In the genomic region with DNA sequence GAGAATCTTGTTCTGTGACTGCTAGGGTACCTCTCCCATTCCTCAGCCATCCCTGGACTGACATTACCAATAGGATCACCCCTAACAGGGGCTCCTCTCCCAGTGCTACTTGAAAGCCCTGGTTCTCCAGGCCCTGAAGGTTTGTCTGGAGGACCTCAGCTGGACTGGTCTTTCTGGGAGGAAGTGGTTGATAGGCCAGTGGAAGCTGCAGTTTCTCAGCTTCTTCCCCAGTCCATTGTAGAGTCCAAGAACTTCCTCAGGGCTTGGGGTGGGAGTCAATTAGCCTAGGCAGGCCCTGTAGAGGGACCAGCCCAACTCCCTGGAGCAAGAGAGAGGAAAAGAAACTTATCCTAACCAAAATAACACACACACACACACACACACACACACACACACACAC, we compare ENCODE assay signal across 8 mouse cellular contexts. TPM values are rescaled to one million over a fixed set of nuclear protein-coding genes. Genes with fewer than 3 reads are reported as not detected.
DNase-seq lines count a peak whose midpoint lies in the region; ATAC-seq and TF ChIP-seq lines count a peak whose summit lies in the region.

No protein-coding gene starts in this region.

- TF ChIP-seq CTCF in forebrain, postnatal 0 days (IDR thresholded peaks at IDR 0.05; ENCODE audit: low read depth): no peak

- H3K9ac ChIP-seq in forebrain, embryonic 11.5 days (ENCODE audit: low read length): no peak overlapping the region; the same call in 1 of the 2 replicates
- no peak overlapping the region for H3K9ac ChIP-seq in forebrain, postnatal 0 days
- peak overlapping the region; percentile 74 for H3K9ac ChIP-seq in liver, embryonic 11.5 days (ENCODE audit: low read depth, low read length)
- H3K9ac ChIP-seq in embryonic facial prominence, embryonic 13.5 days: peak overlapping the region; percentile 32; the same call in 1 of the 2 replicates
- H3K9ac ChIP-seq in liver, embryonic 13.5 days: peak overlapping the region; percentile 83

- no peaks in the 10 kb centered on the region for H3K9me3 ChIP-seq in forebrain, embryonic 11.5 days (ENCODE audit: control insufficient read depth, low read length)
- no peaks in the 10 kb centered on the region for H3K9me3 ChIP-seq in forebrain, postnatal 0 days (ENCODE audit: low read length)
- H3K9me3 ChIP-seq in liver, embryonic 11.5 days (ENCODE audit: control insufficient read depth, low read length): no peaks in the 10 kb centered on the region
- H3K9me3 ChIP-seq in embryonic facial prominence, embryonic 13.5 days: no peaks in the 10 kb centered on the region
- H3K9me3 ChIP-seq in liver, embryonic 13.5 days (replicated peaks): no peaks in the 10 kb centered on the region

- peaks cover 4% of the 10 kb centered on the region; the same call in 1 of the 2 replicates for H3K4me1 ChIP-seq in forebrain, embryonic 11.5 days (replicated peaks; ENCODE audit: control insufficient read depth, insufficient read depth, low read length)
- no peaks in the 10 kb centered on the region for H3K4me1 ChIP-seq in forebrain, postnatal 0 days (ENCODE audit: insufficient read depth)
- peaks cover 59% of the 10 kb centered on the region for H3K4me1 ChIP-seq in liver, embryonic 11.5 days (replicated peaks; ENCODE audit: control insufficient read depth, insufficient read depth, low read length)
- H3K4me1 ChIP-seq in embryonic facial prominence, embryonic 13.5 days: peaks cover 34% of the 10 kb centered on the region
- H3K4me1 ChIP-seq in liver, embryonic 13.5 days (replicated peaks): peaks cover 83% of the 10 kb centered on the region

- DNase-seq in forebrain, embryonic 11.5 days (ENCODE audit: low spot score): no peak
- DNase-seq in forebrain, postnatal 0 days: no peak
- no peak for DNase-seq in liver, embryonic 11.5 days (ENCODE audit: low spot score)
- no peak for DNase-seq in liver
- DNase-seq in liver, embryonic 13.5 days: no peak
- DNase-seq in urinary bladder, postnatal 36 days (ENCODE audit: low spot score in 2 of 2): no peak
- DNase-seq in gastrocnemius, postnatal 10 days: no peak

- H3K4me2 ChIP-seq in forebrain, embryonic 11.5 days (ENCODE audit: low read depth, low read length, severe bottlenecking): no peak overlapping the region
- no peak overlapping the region for H3K4me2 ChIP-seq in forebrain, postnatal 0 days (ENCODE audit: low read depth)
- peak overlapping the region; percentile 77 for H3K4me2 ChIP-seq in liver, embryonic 11.5 days
- H3K4me2 ChIP-seq in embryonic facial prominence, embryonic 13.5 days: 0 out of 2 replicates have a peak overlapping the region, but pooled peaks have one; percentile 40
- peak overlapping the region; percentile 75 for H3K4me2 ChIP-seq in liver, embryonic 13.5 days

- peak overlapping the region; percentile 66 for H3K27ac ChIP-seq in forebrain, embryonic 11.5 days (ENCODE audit: low read depth, low read length)
- no peak overlapping the region for H3K27ac ChIP-seq in forebrain, postnatal 0 days (ENCODE audit: low read depth, low read length)
- H3K27ac ChIP-seq in liver, embryonic 11.5 days (ENCODE audit: low read depth, low read length): peak overlapping the region; percentile 100
- peak overlapping the region; percentile 78 for H3K27ac ChIP-seq in embryonic facial prominence, embryonic 13.5 days
- H3K27ac ChIP-seq in liver, embryonic 13.5 days: peak overlapping the region; percentile 99

- no peak overlapping the region for H3K4me3 ChIP-seq in forebrain, embryonic 11.5 days (ENCODE audit: low read depth, low read length)
- no peak overlapping the region for H3K4me3 ChIP-seq in forebrain, postnatal 0 days (ENCODE audit: low read depth, low read length)
- H3K4me3 ChIP-seq in liver, embryonic 11.5 days (ENCODE audit: low read depth, low read length): peak overlapping the region; percentile 42
- no peak overlapping the region for H3K4me3 ChIP-seq in embryonic facial prominence, embryonic 13.5 days
- H3K4me3 ChIP-seq in liver, embryonic 13.5 days (replicated peaks): peak overlapping the region; percentile 47

- no peaks in the 10 kb centered on the region for H3K36me3 ChIP-seq in forebrain, embryonic 11.5 days (ENCODE audit: control insufficient read depth, insufficient read depth, low read length)
- no peaks in the 10 kb centered on the region for H3K36me3 ChIP-seq in forebrain, postnatal 0 days (ENCODE audit: insufficient read depth)
- H3K36me3 ChIP-seq in liver, embryonic 11.5 days (ENCODE audit: control insufficient read depth, insufficient read depth, low read length): no peaks in the 10 kb centered on the region
- no peaks in the 10 kb centered on the region for H3K36me3 ChIP-seq in embryonic facial prominence, embryonic 13.5 days
- H3K36me3 ChIP-seq in liver, embryonic 13.5 days: no peaks in the 10 kb centered on the region

- H3K27me3 ChIP-seq in forebrain, embryonic 11.5 days (ENCODE audit: control insufficient read depth, insufficient read depth, low read length): no peaks in the 10 kb centered on the region
- H3K27me3 ChIP-seq in forebrain, postnatal 0 days (ENCODE audit: insufficient read depth, low read length): no peaks in the 10 kb centered on the region
- H3K27me3 ChIP-seq in liver, embryonic 11.5 days (replicated peaks; ENCODE audit: control insufficient read depth, insufficient read depth, low read length): no peaks in the 10 kb centered on the region
- H3K27me3 ChIP-seq in embryonic facial prominence, embryonic 13.5 days: no peaks in the 10 kb centered on the region
- H3K27me3 ChIP-seq in liver, embryonic 13.5 days: no peaks in the 10 kb centered on the region

- ATAC-seq in forebrain, embryonic 11.5 days (replicated peaks; ENCODE audit: low FRiP score): no peak
- ATAC-seq in forebrain, postnatal 0 days: no peak
- ATAC-seq in liver, embryonic 11.5 days (replicated peaks; ENCODE audit: low FRiP score): no peak
- no peak for ATAC-seq in embryonic facial prominence, embryonic 13.5 days (ENCODE audit: insufficient number of reproducible peaks, insufficient read depth, low FRiP score, low TSS enrichment, low read depth)
- no peak for ATAC-seq in liver, embryonic 13.5 days (ENCODE audit: low read depth)

RNA-seq across cellular contexts. Expression of a gene that starts 11.8 kb away (rescaled TPM):
- polyA plus RNA-seq in forebrain, embryonic 11.5 days (2014; fragmentation: Nextera tagmentation; extraction: Ambion mirVana): 132 and 133 TPM in 2 replicates
- 64.9 and 78.5 TPM in 2 replicates for total RNA-seq in forebrain, postnatal 0 days (2014; rRNA removed)
- polyA plus RNA-seq in forebrain, postnatal 0 days (2015; fragmentation: Nextera tagmentation; extraction: Ambion mirVana): 141 and 159 TPM in 2 replicates
- polyA plus RNA-seq in liver, embryonic 11.5 days (2014; fragmentation: Nextera tagmentation; extraction: Ambion mirVana): 233 and 240 TPM in 2 replicates
- polyA plus RNA-seq in embryonic facial prominence, embryonic 13.5 days (2015; fragmentation: Nextera tagmentation; extraction: Ambion mirVana): 163 and 172 TPM in 2 replicates
- polyA plus RNA-seq in liver, embryonic 13.5 days (2015; fragmentation: Nextera tagmentation; extraction: Ambion mirVana): 219 and 233 TPM in 2 replicates
- total RNA-seq in gastrocnemius, postnatal 10 days (2021): 10 to 100 TPM; 38.6 to 42.6 TPM

RNA-seq across cellular contexts. Expression of a gene that starts 34.8 kb away (rescaled TPM):
- 18.8 and 19.9 TPM in 2 replicates for polyA plus RNA-seq in forebrain, embryonic 11.5 days (2014; fragmentation: Nextera tagmentation; extraction: Ambion mirVana)
- 119 and 199 TPM in 2 replicates for total RNA-seq in forebrain, postnatal 0 days (2014; rRNA removed)
- 10.5 and 20.1 TPM in 2 replicates for polyA plus RNA-seq in forebrain, postnatal 0 days (2015; fragmentation: Nextera tagmentation; extraction: Ambion mirVana)
- 7.7 and 9.3 TPM in 2 replicates for polyA plus RNA-seq in liver, embryonic 11.5 days (2014; fragmentation: Nextera tagmentation; extraction: Ambion mirVana)
- polyA plus RNA-seq in embryonic facial prominence, embryonic 13.5 days (2015; fragmentation: Nextera tagmentation; extraction: Ambion mirVana): 4.9 and 5.3 TPM in 2 replicates
- 2.7 and 3.1 TPM in 2 replicates for polyA plus RNA-seq in liver, embryonic 13.5 days (2015; fragmentation: Nextera tagmentation; extraction: Ambion mirVana)
- under 1 TPM; 0.27 to 0.38 TPM for total RNA-seq in gastrocnemius, postnatal 10 days (2021)

Comparison
In these comparisons a context has a peak if more than half of its experiments do, and no peak if none do; other contexts are left out.
1. H3K4me2 ChIP-seq: peak in liver, embryonic 11.5 days (single experiment), embryonic facial prominence, embryonic 13.5 days (single experiment) and liver, embryonic 13.5 days (single experiment); none in forebrain, embryonic 11.5 days (single experiment) and forebrain, postnatal 0 days (single experiment).
2. H3K4me3 ChIP-seq: peak in liver, embryonic 11.5 days (single experiment) and liver, embryonic 13.5 days (single experiment); none in forebrain, embryonic 11.5 days (single experiment), forebrain, postnatal 0 days (single experiment) and embryonic facial prominence, embryonic 13.5 days (single experiment).
3. H3K9ac ChIP-seq: peak in liver, embryonic 11.5 days (single experiment), embryonic facial prominence, embryonic 13.5 days (single experiment) and liver, embryonic 13.5 days (single experiment); none in forebrain, embryonic 11.5 days (single experiment) and forebrain, postnatal 0 days (single experiment).